Mouse (Mus musculus) spleen, postnatal 0 days (tissue): ENCODE results near the gene Gm10153. TPM values are rescaled to one million over a fixed set of nuclear protein-coding genes. Genes with fewer than 3 reads are reported as not detected.

Experiments used
- polyA plus RNA-seq: library from polyadenylated mRNA; unstranded; fragments of >200 nt; fragmentation: Nextera tagmentation; extraction: Ambion mirVana; gene quantifications from 2 replicates; pipeline ENCODE4 v1.2.1, GENCODE M21; 2015

Gm10153 gene
- not detected in 2 replicates for polyA plus RNA-seq

GRCm38 (mm10) chr7:142190289-142190688, at the start of gene Gm10153:
Gene Gm10153, minus strand, starts transcription at chr7:142190389.

GRCm38 (mm10) chr7:142229871-142230270, 39.7 kb upstream of the Gm10153 start, which contains the start of gene Krtap5-5:
Gene Krtap5-5, minus strand, starts transcription at chr7:142229971.

GRCm38 (mm10) chr7:142211559-142211958, 21.4 kb upstream of the Gm10153 start, which contains the start of gene Gm7579:
Gene Gm7579, plus strand, starts transcription at chr7:142211859.

GRCm38 (mm10) chr7:142201064-142201463, 10.9 kb upstream of the Gm10153 start, which contains the start of gene Krtap5-3:
Gene Krtap5-3, plus strand, starts transcription at chr7:142201364.

GRCm38 (mm10) chr7:142175905-142176304, 14.3 kb downstream of the Gm10153 start, which contains the start of gene Krtap5-2:
Gene Krtap5-2, minus strand, starts transcription at chr7:142176005.

GRCm38 (mm10) chr7:142165639-142166038, 24.6 kb downstream of the Gm10153 start, which contains the start of gene Gm4553:
Gene Gm4553, minus strand, starts transcription at chr7:142165739.

GRCm38 (mm10) chr7:142157013-142157412, 33.2 kb downstream of the Gm10153 start, which contains the start of gene Gm29735:
Gene Gm29735, minus strand, starts transcription at chr7:142157113.

GRCm38 (mm10) chr7:142144507-142144906, 45.7 kb downstream of the Gm10153 start, which contains the start of gene Gm45337:
Gene Gm45337, minus strand, starts transcription at chr7:142144607.

Other genes with a start within 250 kb of the Gm10153 start
- gene Brsk2, start 240.6 kb downstream of the Gm10153 start, polyA plus RNA-seq: 0.53 and 0.70 TPM in 2 replicates
- gene Mob2, start 129.3 kb downstream of the Gm10153 start, polyA plus RNA-seq: 79.0 and 80.7 TPM in 2 replicates
- 3.8 and 3.9 TPM in 2 replicates for gene Dusp8, start 94.5 kb downstream of the Gm10153 start, polyA plus RNA-seq
- gene Gm45618, start 69.7 kb downstream of the Gm10153 start, polyA plus RNA-seq: not detected in 2 replicates
- not detected in 2 replicates for gene Gm39115, start 54.4 kb downstream of the Gm10153 start, polyA plus RNA-seq
- gene Gm45337, start 45.8 kb downstream of the Gm10153 start, polyA plus RNA-seq: not detected in 2 replicates
- gene Gm29735, start 33.3 kb downstream of the Gm10153 start, polyA plus RNA-seq: not detected in 2 replicates
- not detected in 2 replicates for gene Gm4553, start 24.6 kb downstream of the Gm10153 start, polyA plus RNA-seq
- not detected in 2 replicates for gene Krtap5-2, start 14.4 kb downstream of the Gm10153 start, polyA plus RNA-seq
- not detected in 2 replicates for gene Krtap5-3, start 11.0 kb upstream of the Gm10153 start, polyA plus RNA-seq
- gene Gm7579, start 21.5 kb upstream of the Gm10153 start, polyA plus RNA-seq: not detected in 2 replicates
- not detected in 2 replicates for gene Krtap5-5, start 39.6 kb upstream of the Gm10153 start, polyA plus RNA-seq
- not detected in 2 replicates for gene Gm40460, start 50.7 kb upstream of the Gm10153 start, polyA plus RNA-seq
- gene Gm2431, start 68.0 kb upstream of the Gm10153 start, polyA plus RNA-seq: not detected in 2 replicates
- not detected in 2 replicates for gene Gm4559, start 84.0 kb upstream of the Gm10153 start, polyA plus RNA-seq
- not detected in 2 replicates for gene Krtap5-1, start 106.7 kb upstream of the Gm10153 start, polyA plus RNA-seq
- not detected in 2 replicates for gene Krtap5-4, start 113.2 kb upstream of the Gm10153 start, polyA plus RNA-seq
- gene Ifitm10, start 183.4 kb upstream of the Gm10153 start, polyA plus RNA-seq: 1.9 and 2.0 TPM in 2 replicates
- gene Gm49369, start 192.3 kb upstream of the Gm10153 start, polyA plus RNA-seq: 0.38 TPM in 1 of 2 replicates, not detected in the other
- gene Ctsd, start 197.6 kb upstream of the Gm10153 start, polyA plus RNA-seq: 230 and 269 TPM in 2 replicates
- gene Syt8, start 244.5 kb upstream of the Gm10153 start, polyA plus RNA-seq: 0.39 and 0.79 TPM in 2 replicates